Mouse (Mus musculus) C2C12 (cell line): ENCODE data around the gene Kctd2.

Experiments used
- CTCF ChIP-seq: IDR thresholded peaks from one replicate; pipeline ENCODE4 v1.5.1; 2011; ENCODE audit not compliant: control insufficient read depth, insufficient read depth, insufficient read length
- MYOD1 ChIP-seq: IDR thresholded peaks from one replicate; pipeline ENCODE4 v1.6.1; 2011; ENCODE audit warnings: low read depth; ENCODE audit not compliant: control insufficient read depth, insufficient read length
- USF1 ChIP-seq: IDR thresholded peaks from one replicate; pipeline ENCODE4 v1.6.1; 2011; ENCODE audit warnings: low read depth, mild to moderate bottlenecking, control low read depth, moderate library complexity

DNA sequence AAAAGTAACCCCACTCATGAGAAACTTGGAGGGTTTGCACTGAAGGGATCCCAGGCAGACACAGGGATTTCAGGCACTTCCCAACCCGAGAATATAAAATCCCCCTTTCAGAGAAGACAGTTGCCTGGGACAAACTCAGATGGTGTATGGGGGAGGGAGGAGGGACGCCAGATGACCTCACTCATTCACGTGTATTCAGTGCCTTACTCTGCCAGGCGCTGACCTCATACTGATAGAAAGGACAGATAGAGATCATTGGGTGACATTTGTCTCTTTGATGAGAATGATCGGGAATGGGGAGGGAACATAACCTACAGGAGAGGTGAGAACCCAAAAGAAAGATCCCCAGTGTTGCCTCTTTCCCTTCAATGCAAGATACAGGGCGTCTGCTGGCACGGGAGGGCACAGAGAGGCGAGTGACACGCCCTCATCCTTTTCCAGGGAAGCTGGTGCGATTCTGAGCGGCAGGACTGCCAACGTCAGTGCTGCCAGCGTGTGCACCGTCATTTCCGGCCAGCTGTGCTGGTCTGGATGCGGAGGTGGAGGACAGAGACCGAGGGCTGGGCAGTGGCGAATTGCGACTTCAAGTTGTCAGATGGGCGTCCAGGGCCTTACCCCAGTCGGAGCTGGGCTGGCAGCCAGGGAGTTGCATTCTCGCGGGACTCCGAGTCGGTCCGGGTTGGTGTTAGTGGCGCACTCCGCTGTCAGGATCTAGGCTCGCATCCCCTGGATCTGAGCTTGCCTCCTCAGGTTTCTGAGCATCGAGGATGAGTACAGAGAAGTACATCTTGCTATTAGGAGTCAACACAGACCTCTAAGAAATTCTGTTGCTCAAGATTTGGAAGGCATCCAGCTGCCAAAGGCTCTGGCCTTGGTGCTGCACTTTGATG lies 45.9 kb upstream of the Kctd2 start:
- TF ChIP-seq CTCF (no peak), USF1 (no peak), MYOD1 (peak; percentile 74)
